Mouse (Mus musculus): ENCODE measurements around the gene Grasp. TPM values are rescaled to one million over a fixed set of nuclear protein-coding genes. Genes with fewer than 3 reads are reported as not detected.
A peak's percentile ranks its signal among the peaks of the same experiment; 100 is the strongest.

Grasp gene
- polyA plus RNA-seq, 1 experiment from 2014 or later, result 3.8 TPM

DNA sequence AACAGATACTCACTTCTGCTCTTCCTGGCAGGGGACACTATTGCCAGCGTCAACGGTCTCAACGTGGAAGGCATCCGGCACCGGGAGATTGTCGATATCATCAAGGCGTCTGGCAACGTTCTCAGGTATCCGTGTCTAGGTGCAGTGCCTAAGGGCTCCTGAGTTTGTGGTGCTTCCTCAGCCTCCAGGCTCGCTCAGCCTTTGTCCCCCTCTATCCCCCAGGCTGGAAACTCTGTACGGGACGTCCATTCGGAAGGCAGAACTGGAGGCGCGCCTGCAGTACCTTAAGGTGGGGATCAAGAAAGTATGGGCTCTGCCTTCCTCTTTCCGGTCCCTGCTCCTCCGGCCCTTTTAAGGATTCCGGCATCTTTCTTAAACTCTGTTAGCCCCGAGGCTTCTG is 6.5 kb downstream of the Grasp start:
- H3K4me1 ChIP-seq, result peaks cover 46% of the 10 kb centered on the region
- WGBS, result 89% methylated on average over 19 of the region's 19 CpGs

DNA sequence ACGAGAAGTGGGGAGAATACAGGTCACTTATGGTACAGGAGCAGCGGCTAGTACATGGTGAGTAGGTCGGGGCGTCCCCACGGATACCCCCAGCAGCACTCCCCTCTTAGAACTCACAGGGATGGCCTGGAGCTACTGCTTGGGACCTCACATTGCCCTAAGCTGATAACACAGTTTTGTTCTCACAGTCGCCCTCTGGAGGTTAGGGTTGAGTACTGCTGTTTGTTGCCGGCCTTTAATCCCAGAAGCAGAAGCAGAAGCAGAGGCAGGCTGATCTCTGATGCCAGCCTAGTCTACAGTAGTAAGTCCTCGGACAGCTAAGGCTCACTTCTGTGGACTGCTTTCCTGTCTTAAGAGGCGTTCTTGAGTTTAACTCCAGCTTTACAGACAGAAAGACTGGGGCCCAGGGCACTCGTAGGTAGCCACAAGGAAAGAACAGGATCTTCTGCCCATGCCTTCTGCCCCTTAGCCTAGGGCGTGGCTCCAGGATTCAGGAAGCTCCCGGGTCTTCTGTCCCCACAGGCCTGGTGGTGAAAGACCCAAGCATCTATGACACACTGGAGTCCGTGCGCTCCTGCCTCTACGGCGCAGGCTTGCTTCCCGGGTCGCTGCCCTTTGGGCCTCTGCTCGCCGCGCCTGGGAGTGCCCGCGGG is 7.1 kb downstream of the Grasp start:
- Histone ChIP-seq H3K4me1 (peaks cover 47% of the 10 kb centered on the region), H3K4me3 (peak overlapping the region; percentile 38), H3K9ac (peak overlapping the region; percentile 72), H3K27ac (replicated peaks) (no peak overlapping the region), H3K27me3 (replicated peaks) (peaks cover 19% of the 10 kb centered on the region; the same call in 1 of the 2 replicates), H3K4me2 (peak overlapping the region; percentile 67), H3K36me3 (peaks cover 40% of the 10 kb centered on the region), H3K9me3 (no peaks in the 10 kb centered on the region)
- ATAC-seq (ENCODE audit: extremely low read depth, insufficient number of reproducible peaks, low FRiP score, low TSS enrichment), result no peak
- 70% methylated on average over 23 of the region's 23 CpGs for WGBS

More for the DNA sequence above, 6.5 kb downstream of the Grasp start:
- Histone ChIP-seq H3K27me3 (replicated peaks) (peaks cover 24% of the 10 kb centered on the region; the same call in 1 of the 2 replicates), H3K36me3 (peaks cover 40% of the 10 kb centered on the region), H3K27ac (replicated peaks) (no peak overlapping the region), H3K4me3 (no peak overlapping the region), H3K4me2 (no peak overlapping the region), H3K9me3 (no peaks in the 10 kb centered on the region), H3K9ac (no peak overlapping the region)
- no peak for ATAC-seq (ENCODE audit: extremely low read depth, insufficient number of reproducible peaks, low FRiP score, low TSS enrichment)

DNA sequence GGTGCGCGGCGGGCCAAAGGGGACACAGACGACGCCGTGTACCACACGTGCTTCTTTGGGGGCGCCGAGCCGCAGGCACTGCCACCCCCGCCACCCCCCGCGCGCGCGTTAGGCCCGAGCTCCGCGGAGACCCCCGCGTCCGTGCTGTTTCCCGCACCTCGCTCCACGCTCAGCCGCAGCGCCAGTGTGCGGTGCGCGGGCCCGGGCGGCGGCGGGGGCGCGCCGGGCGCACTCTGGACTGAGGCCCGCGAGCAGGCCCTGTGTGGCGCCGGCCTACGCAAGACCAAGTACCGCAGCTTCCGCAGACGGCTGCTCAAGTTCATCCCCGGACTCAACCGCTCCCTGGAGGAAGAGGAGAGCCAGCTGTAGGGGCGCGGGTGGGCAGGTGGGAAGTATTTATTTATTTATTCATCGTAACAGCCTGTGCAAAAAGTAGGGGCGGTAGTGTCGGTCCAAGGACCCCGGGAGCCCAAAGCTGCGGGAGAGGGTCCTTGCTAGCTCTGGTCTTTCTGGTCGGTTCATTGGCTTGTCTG is 7.7 kb downstream of the Grasp start:
- peaks cover 49% of the 10 kb centered on the region for H3K4me1 ChIP-seq
- no peak overlapping the region for H3K27ac ChIP-seq (replicated peaks)
- peaks cover 19% of the 10 kb centered on the region; the same call in 1 of the 2 replicates for H3K27me3 ChIP-seq (replicated peaks)
- WGBS, result 44% methylated on average over 56 of the region's 56 CpGs
- peaks cover 40% of the 10 kb centered on the region for H3K36me3 ChIP-seq
- H3K9ac ChIP-seq, result peak overlapping the region; percentile 72
- ATAC-seq (ENCODE audit: extremely low read depth, insufficient number of reproducible peaks, low FRiP score, low TSS enrichment), result no peak
- H3K9me3 ChIP-seq, result no peaks in the 10 kb centered on the region
- peak overlapping the region; percentile 38 for H3K4me3 ChIP-seq
- peak overlapping the region; percentile 67 for H3K4me2 ChIP-seq

DNA sequence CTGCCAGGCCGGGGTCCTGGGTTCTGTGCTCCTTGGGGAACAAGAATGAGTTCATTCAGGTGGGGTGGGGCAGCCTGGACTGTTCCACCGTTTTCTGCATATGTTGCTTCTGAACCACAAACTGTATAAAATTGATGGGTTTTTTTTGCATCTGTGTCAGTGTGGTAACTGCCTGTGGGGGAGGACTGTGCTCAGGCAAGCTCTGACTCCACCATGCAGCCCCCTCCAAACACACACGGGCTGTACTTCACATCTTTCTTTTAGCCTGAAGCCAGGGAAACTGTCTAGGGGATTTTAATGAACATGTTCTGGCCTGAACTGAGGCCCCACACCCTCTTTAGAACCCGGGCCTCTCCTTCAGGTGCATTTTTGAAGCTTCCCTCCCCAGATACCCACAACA is 8.6 kb downstream of the Grasp start:
- Histone ChIP-seq H3K4me3 (no peak overlapping the region), H3K27ac (replicated peaks) (no peak overlapping the region), H3K27me3 (replicated peaks) (peaks cover 19% of the 10 kb centered on the region; the same call in 1 of the 2 replicates), H3K9me3 (no peaks in the 10 kb centered on the region), H3K4me1 (peaks cover 42% of the 10 kb centered on the region), H3K9ac (no peak overlapping the region), H3K4me2 (no peak overlapping the region), H3K36me3 (peaks cover 40% of the 10 kb centered on the region)
- WGBS, result 66% methylated on average over 4 of the region's 4 CpGs
- ATAC-seq (ENCODE audit: extremely low read depth, insufficient number of reproducible peaks, low FRiP score, low TSS enrichment), result no peak

DNA sequence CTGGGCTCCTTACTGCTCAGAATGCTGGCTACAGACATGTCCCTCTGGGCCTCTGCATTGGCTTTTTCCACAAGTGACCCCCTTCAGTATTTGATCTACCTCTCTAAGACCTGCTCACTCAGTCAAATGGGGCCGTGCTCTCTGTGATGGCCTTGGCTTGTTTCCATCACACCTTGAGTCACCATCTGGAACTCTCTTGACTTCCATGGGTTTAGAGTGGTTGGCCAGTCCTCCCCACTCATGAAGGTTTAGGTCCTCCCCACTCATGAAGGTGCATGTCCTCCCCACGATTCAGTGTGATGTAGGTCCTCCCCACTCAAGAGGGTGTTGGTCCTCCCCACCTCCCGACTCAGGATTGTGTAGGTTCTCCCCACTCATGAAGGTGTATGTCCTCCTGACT is 9.2 kb downstream of the Grasp start:
- no peak overlapping the region for H3K4me2 ChIP-seq
- H3K27ac ChIP-seq (replicated peaks), result no peak overlapping the region
- H3K9me3 ChIP-seq, result no peaks in the 10 kb centered on the region
- 68% methylated on average over 3 of the region's 3 CpGs for WGBS
- H3K4me1 ChIP-seq, result peaks cover 36% of the 10 kb centered on the region
- peaks cover 40% of the 10 kb centered on the region for H3K36me3 ChIP-seq
- H3K27me3 ChIP-seq (replicated peaks), result peaks cover 22% of the 10 kb centered on the region; the same call in 1 of the 2 replicates
- ATAC-seq (ENCODE audit: extremely low read depth, insufficient number of reproducible peaks, low FRiP score, low TSS enrichment), result no peak
- 0 out of 2 replicates have a peak overlapping the region, but pooled peaks have one; percentile 12 for H3K9ac ChIP-seq
- H3K4me3 ChIP-seq, result no peak overlapping the region

DNA sequence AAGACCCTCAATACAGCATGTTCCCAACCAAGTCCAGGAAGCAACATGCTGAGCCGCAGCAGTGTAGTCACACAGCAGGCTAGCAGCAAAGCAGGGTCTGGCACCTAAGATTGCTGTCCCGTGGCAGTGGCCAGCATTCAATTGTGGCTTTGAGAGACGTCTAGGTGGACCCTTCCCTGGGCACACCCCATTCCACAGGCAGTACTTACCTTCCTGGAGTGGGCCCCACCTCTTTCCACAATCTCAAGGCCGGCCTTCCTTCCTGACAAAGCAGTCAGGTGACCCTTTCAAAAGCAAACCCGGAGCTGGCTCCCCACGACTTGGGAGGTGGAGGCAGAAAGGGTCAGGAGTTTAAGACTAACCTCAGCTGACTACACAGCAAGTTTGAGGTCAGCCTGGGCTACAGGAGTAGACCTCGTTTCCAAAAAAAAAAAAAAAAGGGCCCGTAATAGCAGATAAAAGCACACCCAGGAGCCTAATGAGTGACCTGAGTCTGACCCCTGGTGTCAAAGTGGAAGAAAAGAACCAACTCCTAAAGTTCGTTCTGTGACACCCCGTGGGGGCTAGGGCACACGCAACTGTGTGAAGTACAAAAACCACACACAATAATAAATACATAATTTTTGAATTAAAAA is 9.8 kb downstream of the Grasp start:
- ATAC-seq (ENCODE audit: extremely low read depth, insufficient number of reproducible peaks, low FRiP score, low TSS enrichment), result no peak

DNA sequence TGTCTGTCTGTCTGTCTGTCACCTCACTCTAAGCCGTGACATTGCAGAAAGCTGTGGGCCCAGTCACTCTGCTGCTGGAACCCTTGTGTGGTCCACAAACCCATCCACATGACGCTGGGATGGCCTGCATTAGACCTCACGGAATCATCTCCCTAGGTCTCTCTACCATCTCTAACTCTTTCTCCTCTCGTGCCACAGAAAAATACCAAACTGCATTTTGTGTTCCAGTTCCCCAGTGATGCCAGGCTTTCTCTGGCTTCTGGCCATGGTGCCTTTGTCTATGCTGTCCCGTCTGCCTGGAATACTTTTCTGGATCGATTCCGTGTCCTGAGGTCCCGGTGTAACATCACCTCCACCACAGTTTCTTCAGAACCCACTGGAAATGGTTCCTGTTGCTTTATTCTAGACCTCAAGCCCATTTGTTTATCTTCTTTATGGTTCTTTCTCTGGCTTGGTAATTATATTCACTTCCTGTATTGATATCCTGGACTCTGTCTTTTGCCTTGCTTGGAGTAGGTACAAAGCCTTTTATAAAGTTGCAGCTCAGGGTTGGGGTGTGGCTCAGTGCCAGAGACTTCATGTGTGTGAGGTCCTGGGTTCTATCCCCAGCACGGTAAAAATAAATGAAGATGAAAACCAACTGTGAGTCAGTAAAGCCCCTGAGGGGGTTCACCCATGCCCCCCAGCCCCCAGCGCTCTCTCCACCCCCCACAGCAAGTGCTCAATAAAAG is 10.8 kb downstream of the Grasp start:
- WGBS, result 70% methylated on average over 10 of the region's 10 CpGs
- peaks cover 38% of the 10 kb centered on the region for H3K4me1 ChIP-seq
- no peak overlapping the region for H3K4me3 ChIP-seq
- H3K9ac ChIP-seq, result peak overlapping the region; percentile 50; the same call in 1 of the 2 replicates
- no peaks in the 10 kb centered on the region for H3K9me3 ChIP-seq
- ATAC-seq (ENCODE audit: extremely low read depth, insufficient number of reproducible peaks, low FRiP score, low TSS enrichment), result no peak
- peaks cover 22% of the 10 kb centered on the region; the same call in 1 of the 2 replicates for H3K27me3 ChIP-seq (replicated peaks)
- H3K4me2 ChIP-seq, result no peak overlapping the region
- no peak overlapping the region for H3K27ac ChIP-seq (replicated peaks)
- H3K36me3 ChIP-seq, result peaks cover 28% of the 10 kb centered on the region

More for the DNA sequence above, 9.8 kb downstream of the Grasp start:
- no peaks in the 10 kb centered on the region for H3K9me3 ChIP-seq
- H3K36me3 ChIP-seq, result peaks cover 38% of the 10 kb centered on the region
- peaks cover 34% of the 10 kb centered on the region for H3K4me1 ChIP-seq
- WGBS, result 31% methylated on average over 11 of the region's 11 CpGs
- H3K27me3 ChIP-seq (replicated peaks), result peaks cover 22% of the 10 kb centered on the region; the same call in 1 of the 2 replicates
- H3K9ac ChIP-seq, result 0 out of 2 replicates have a peak overlapping the region, but pooled peaks have one; percentile 12
- no peak overlapping the region for H3K27ac ChIP-seq (replicated peaks)
- no peak overlapping the region for H3K4me3 ChIP-seq
- H3K4me2 ChIP-seq, result no peak overlapping the region

DNA sequence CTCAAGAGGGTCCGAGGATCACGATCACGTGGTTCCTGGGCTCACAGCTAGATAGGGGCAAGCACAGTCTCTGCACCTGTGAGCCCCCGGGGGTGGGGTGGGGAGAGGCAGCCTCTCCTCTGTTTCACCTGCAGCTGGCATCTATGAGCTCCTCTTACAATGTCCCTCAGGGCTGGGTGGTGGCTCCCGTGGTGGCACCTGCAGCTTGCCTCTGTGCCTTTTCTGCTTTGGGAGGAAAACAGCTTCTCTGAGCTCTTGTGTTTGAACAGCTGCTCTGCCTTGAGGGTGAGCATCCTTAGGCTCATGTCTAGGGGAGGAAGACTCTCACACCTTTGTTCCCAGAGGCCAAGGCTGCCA is 11.3 kb downstream of the Grasp start:
- 45% methylated on average over 5 of the region's 5 CpGs for WGBS
- Histone ChIP-seq H3K4me3 (no peak overlapping the region), H3K9ac (peak overlapping the region; percentile 50; the same call in 1 of the 2 replicates), H3K4me1 (peaks cover 40% of the 10 kb centered on the region), H3K9me3 (no peaks in the 10 kb centered on the region), H3K27ac (replicated peaks) (no peak overlapping the region), H3K27me3 (replicated peaks) (peaks cover 22% of the 10 kb centered on the region; the same call in 1 of the 2 replicates), H3K36me3 (peaks cover 22% of the 10 kb centered on the region), H3K4me2 (peak overlapping the region; percentile 30; the same call in 1 of the 2 replicates)
- ATAC-seq (ENCODE audit: extremely low read depth, insufficient number of reproducible peaks, low FRiP score, low TSS enrichment), result no peak

DNA sequence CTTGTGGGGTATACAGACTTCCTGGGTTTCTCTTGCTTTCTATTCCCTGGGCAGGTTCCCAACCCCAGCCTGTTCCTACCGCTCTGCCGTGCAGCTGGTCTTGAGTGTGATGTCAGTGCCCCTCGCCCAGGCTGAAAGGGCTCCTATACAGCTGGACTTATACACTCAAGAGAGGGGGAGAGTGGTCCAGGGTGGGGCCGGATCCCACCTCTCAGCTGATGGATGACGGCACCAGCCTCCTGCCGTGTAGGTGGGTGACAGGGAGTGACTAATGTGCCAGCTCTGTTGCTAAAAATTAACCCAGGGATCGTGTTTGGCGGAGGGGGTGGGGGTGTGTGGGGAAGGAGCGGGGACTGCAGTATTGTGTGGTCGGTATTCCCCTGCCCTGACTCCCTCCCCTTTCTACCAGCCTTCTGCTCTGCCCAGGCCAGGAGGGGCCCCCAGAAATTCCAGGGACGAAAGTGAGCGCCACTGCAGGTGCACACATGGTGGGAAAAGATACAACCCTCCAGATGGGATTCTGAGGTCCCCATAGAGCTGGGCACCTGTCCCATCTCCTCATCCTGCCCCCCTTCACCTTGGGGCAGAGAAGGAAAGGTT is 11.8 kb downstream of the Grasp start:
- H3K4me2 ChIP-seq, result peak overlapping the region; percentile 30
- peaks cover 22% of the 10 kb centered on the region; the same call in 1 of the 2 replicates for H3K27me3 ChIP-seq (replicated peaks)
- no peak overlapping the region for H3K27ac ChIP-seq (replicated peaks)
- H3K9me3 ChIP-seq, result no peaks in the 10 kb centered on the region
- no peak overlapping the region for H3K4me3 ChIP-seq
- peaks cover 40% of the 10 kb centered on the region for H3K4me1 ChIP-seq
- no peak for ATAC-seq (ENCODE audit: extremely low read depth, insufficient number of reproducible peaks, low FRiP score, low TSS enrichment)
- peak overlapping the region; percentile 47; the same call in 1 of the 2 replicates for H3K9ac ChIP-seq
- H3K36me3 ChIP-seq, result peaks cover 17% of the 10 kb centered on the region
- 25% methylated on average over 12 of the region's 12 CpGs for WGBS

DNA sequence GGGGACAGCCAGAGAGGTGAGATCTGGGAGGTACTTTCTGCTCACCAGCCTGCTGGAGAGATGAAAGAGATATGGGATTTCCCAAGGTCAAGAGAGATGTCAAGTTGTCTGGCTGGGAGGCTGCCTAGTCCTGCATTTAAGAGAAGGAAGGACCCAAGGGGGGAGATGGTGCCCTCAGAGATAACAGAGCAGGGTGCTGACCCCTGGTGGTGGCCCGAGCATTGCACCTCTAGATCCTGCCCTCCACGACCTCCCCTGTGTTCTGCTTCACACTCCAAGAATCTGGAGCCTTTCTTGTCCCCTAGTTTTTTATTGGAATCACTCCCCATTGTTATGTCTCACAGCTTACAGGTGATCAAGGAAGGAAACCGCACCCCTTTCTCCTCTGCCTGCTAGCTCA is 12.9 kb downstream of the Grasp start:
- WGBS, result 5% methylated on average over 3 of the region's 3 CpGs
- H3K36me3 ChIP-seq, result peaks cover 7% of the 10 kb centered on the region
- no peaks in the 10 kb centered on the region for H3K9me3 ChIP-seq
- no peak for ATAC-seq (ENCODE audit: extremely low read depth, insufficient number of reproducible peaks, low FRiP score, low TSS enrichment)
- H3K4me3 ChIP-seq, result no peak overlapping the region
- 0 out of 2 replicates have a peak overlapping the region, but pooled peaks have one; percentile 7 for H3K9ac ChIP-seq
- H3K27ac ChIP-seq (replicated peaks), result no peak overlapping the region
- H3K4me2 ChIP-seq, result no peak overlapping the region
- H3K4me1 ChIP-seq, result peaks cover 46% of the 10 kb centered on the region
- H3K27me3 ChIP-seq (replicated peaks), result peaks cover 16% of the 10 kb centered on the region; the same call in 1 of the 2 replicates

All from heart, embryonic 13.5 days (tissue).